Mouse (Mus musculus): ENCODE results near the gene Gphn.

DNA sequence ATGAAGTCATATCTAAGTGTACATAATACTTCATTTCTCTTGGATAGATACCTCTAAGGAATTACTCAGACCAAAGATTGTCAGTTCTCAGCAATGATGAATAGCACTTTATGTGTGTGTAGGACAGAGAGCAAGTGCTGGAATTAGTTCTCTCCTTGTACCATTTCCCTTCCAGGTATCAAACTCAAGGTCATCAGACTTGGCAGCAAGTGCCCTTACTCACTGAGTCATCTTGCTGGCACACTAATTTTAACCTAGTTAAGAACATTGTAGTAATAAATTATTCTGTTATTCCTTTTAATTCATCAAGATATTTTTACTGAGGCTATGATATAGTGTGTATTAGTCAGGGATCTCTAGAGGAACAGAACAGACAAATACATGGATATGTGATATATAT, 88.9 kb downstream of the Gphn start:
- TF ChIP-seq CTCF (IDR thresholded peaks at IDR 0.05) (no peak), EP300 (IDR thresholded peaks at IDR 0.05) (no peak)

Measured in lung, postnatal 0 days (tissue).